Mouse (Mus musculus) heart, postnatal 4 days (tissue): ENCODE measurements around the gene Tbc1d24. TPM values are rescaled to one million over a fixed set of nuclear protein-coding genes. Genes with fewer than 3 reads are reported as not detected.

Experiments used
- DNase-seq: peaks from one replicate; pipeline ENCODE4 v3.0.0; 2021
- total RNA-seq, 2 experiments: library from RNA; stranded (reverse); gene quantifications; 2 replicates each; pipeline ENCODE4 v1.2.3; 2021

Gene Tbc1d24
- 10 to 100 TPM in 1 of 2 experiments, 1 to 10 TPM in 1; 9.6 to 10.9 TPM for total RNA-seq

DNA sequence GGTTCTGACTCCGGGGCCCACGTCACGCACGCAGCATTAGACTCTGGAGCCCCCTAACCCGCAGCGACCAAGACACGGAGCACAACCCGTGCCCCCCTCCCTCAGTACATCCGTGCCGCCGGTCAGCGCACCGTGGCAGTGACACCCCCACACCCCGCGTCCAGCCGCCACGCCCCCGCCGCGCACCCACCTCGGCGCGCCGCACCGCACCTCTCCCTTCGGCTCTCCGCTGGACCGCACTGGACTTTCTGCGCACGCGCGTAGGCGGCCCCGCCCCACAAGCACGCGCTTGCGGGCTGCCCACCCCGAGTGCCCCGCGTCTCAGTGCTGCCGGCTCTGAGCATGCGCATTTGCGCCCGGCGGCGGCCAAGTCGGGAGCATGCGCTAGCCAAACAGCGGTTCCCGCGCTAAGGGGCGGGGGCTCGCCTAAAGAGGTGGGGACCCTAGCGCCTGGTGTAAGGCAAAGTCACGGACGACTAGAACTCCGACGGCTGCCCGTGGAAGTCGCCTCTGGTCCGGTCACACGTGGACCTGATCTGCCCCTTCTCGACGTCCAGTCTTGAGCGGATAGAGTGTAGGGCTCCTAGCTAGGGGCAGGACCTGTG, at the start of gene Tbc1d24:
Gene Tbc1d24 (minus strand): TSS at position 279 of the 605 bp plus-strand sequence.
- peak; percentile 95 for DNase-seq

DNA sequence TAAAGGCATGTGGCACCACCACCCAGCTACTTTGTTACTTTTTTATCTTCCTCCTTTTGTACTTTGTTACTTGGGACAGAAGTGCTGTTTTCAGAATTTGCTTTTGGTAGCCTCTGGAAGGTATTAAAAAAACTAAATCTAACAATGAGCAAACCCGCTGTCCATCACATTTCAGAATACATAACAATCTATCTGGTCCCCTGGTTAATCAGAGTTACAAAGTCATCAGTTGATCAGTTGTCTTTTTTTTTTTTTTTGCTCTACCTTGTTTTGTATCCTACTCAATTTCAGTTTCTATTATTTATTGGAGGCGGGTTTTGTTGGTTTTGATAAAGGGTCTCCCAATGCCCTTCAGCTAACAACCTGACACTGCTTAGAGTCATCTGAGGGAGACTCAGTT, 47.0 kb upstream of the Tbc1d24 start:
- DNase-seq = no peak

DNA sequence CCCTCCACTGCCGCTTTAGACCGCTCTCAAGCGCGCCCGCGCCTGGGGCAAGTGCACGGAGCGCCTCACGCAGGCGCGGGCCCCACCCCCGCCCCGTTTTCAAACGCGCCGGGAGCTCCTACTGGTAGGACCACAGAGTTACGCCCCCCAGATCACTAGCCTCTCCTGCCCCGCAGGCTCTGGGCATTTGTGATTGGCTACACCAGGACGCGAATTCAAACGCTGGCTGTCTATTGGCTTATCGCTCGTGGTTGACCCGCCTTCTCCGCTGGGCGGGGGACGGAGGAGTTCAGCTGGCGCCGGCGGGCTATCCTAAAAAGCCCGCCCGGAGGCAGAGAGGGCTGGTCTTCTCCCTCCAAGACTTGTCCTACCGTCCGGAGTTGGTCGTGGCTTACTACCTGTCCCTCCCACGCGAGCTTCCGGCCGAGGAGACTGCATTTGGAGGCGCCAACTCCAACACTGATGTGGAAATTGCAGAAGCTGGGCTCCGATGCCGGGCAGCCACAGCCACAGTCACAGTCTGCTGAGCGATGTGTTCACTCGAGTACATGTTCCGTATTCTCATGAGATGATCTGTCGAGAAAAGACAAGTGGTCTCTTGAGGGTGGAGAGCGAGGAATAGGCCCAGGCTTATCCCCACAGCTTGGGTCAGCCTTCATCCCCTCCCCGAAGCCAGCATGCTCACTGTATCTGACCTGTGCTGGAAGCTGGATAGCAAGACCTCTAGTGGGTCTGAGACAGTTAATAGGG, 46.1 kb upstream of the Tbc1d24 start, which contains the start of gene Ccnf:
Gene Ccnf (minus strand): TSS at position 165 of the 750 bp plus-strand sequence.
- peak; percentile 97 for DNase-seq

DNA sequence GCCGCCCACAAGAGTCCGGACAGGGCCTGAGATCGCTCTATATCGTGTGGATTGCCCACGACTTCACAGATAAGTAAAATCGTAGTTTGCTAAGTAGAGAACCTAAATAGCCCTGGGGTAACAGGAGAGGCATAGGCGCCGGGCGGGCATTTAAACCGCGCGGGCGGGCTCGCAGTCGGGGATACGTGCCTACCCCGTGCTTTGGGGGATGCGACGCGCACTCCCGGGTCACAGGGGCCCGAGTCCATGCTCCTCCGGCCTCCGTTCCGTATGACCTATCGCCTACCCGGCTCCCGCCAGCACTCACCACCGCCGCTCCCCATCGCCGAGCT, 45.6 kb upstream of the Tbc1d24 start:
- DNase-seq = no peak

DNA sequence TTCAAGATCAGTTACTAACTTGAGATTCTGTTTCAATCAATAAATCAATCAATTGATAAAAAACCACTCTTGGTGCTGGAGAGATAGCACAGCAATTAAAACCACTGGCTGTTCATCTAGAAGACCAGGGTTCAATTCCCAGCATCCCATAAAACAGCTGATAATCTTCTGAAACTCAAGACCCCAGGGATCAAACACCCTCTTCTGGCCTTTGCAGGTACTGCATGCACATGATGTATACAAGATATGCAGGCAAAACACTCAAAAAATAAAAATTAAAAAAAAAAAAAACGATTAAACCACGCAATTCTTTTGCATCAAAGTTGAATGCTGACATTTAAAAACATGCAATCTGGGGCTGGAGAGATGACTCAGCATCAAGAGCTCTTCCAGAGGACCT, 43.3 kb upstream of the Tbc1d24 start:
- DNase-seq = no peak

DNA sequence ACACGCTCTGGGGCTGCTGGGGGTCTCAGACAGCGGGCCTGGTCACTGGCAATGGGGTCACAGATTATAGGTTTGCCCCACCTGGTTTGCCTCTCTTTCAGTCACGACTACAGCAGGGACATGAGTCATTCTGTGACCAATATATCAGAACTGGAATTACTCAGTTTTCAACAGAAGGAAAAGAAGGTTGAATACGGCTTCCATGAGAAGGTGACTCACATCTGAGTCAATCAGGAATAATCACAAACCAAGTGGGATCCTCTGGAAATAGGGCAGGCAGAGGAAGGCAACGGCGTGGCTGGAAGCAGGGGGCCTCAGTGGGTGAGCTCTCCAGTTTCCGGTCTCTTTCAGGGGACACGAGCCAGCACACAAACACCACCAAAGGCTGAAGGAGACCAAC, 38.7 kb upstream of the Tbc1d24 start:
- no peak for DNase-seq

DNA sequence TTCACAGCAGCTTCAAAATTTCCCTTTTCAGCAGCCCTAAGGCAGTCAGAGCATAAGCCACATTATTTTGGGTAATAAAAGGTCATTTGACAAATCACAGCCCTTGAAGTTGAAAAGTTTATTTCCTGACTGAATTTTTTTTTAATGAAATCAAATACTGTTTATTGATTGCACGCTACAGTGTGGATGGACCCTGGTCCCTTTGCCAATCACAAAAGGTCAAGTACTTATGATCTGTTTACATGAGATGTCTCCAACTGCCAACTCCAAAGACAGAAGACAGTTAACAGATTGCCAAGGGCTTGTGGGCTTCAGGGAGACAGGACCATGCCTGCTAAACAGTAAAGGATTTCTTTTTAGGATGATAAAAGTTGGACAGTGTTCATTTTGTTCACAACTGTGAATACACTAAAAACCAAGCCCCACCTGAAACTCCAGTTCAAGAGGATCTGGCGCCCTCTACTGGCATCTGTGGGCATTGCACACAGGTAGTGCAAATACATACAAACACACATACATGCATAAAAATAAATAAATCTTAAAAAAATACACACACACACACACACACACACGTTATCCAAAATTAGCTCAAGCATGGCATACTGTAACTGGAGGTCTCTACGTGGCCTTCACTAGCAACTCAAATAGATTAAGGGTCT, 38.1 kb upstream of the Tbc1d24 start:
- DNase-seq = peak; percentile 54

DNA sequence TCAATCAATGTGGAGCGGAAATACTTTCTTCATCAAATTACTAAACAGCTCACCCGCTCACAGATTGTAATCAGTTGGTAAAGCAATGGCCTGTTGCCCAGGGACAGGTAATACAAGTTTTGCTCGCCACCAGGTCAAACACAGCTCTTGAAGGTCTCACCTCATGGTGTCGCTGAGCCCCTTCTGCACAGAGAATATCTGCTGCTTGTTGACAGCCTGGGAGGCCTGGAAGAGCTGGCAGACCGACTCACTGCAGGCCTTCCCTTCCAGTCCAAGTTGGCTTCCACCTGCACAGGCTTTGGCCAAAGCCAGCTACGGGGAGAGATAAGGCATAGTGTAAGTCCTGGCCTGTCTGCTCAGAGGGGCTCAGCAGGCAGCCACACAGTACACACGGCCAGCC, 31.6 kb upstream of the Tbc1d24 start:
- peak; percentile 57 for DNase-seq

DNA sequence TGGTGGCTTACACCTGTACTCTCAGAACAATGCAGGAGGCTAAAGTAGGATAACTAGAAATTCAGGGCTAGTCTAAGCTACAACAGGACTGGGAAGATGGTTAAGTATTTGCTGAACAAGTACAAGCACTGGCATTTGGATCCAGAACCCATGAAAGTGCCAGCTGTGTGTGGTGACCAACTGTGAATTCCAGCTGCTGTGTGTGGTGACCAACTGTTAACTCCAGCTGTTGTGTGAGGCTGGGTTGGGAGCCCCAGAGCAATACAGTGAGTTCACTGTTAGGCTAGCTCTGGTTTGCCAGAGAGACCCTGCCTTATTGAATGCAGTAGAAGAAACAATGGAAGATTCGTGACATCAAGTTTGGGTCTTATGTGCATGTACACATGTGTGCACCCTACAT, 31.1 kb upstream of the Tbc1d24 start:
- DNase-seq = no peak

DNA sequence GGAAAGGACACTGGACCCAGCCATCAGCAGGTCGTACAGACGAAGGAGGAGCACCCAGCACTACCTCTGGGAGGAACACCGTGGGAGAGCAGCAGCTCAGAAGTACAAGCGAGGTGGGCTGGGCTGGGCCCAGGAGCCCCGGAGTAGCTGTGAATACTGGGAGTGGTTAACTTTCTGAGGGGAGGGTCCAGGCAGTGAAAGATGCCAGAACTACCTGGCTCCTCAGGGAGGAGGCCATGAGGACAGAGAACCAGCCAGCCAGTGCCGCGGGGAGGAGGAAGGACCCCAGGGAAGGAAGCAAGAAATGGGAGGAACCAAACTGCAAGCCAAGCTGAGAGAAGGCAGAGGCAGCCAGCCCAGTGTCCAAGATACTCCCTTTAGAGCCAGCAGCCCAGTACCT, 22.6 kb upstream of the Tbc1d24 start:
- no peak for DNase-seq

DNA sequence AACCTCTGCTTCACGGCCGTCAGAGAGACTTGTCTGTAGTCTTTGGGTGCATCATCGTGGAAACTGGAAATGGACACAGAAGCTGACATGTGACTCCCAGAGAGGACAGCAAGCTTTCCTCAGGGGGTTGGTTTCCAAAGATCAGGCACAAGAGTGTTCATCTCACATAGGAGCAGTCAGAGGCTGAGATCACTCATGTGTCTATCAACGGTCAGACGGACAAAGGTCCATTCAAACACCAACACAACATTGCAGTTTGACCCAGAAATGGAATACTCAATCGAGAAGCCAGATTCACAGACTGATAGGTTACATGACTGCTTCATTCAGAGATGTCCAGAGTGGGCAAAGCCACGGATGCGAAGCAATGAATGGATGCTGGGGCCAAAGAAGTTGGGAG, 21.4 kb upstream of the Tbc1d24 start:
- no peak for DNase-seq

DNA sequence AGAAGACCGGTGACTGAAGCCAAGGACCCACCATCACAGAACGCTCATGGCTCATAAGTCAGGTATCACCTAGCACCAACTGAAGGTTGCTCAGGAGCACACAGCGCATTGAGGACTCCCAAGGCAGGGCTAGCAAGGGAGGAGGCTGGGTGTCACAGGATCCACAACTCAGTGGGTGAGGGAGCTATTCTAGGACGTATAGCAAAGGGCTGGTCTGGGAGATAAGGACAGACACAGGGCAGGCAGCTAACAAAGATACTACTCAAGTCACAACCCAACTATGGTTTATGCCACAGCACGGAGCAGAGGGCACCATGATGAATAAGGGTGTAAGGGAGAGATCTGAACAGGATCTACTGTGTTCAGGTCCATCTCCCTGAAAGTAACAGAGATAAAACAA, 20.5 kb upstream of the Tbc1d24 start:
- DNase-seq = no peak

DNA sequence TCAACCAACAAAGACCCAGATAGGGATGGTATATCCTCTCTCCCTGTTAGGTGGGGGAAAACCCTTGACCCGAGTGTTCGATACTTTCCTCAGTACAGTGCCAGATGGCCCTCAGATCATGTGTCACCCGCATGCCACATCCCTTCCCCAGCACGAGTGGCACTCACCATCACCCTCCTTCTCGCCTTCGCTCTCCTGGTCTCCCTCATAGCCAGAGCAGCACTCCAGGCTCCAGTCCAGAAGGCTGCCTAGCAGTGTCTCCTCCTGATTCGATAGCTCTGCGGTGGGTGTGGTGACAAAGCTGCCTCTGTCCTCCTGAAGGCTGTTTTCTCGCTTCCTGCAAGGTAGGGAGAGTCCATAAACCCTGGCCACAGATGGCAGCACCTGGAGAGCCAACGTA, 19.4 kb upstream of the Tbc1d24 start:
- no peak for DNase-seq

DNA sequence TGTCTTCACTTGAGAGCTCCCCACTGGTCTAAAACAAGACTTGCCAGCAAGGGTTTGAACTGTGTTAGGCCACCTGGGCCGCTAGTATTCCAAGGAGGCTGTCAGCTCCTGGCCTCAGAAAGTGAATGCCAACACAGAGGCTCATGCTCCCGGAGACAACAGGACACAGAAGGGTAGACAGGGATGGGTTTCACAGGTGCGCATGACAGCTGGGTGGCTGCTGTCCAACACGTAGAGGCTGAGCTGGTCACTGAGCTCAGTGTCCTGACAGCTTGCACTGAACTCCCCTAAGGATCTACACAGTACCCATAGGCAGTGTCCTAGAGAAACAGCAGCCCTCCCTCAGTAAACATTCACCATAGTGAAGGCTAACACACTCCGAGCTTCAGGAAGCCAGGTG, 18.2 kb upstream of the Tbc1d24 start:
- DNase-seq = no peak

DNA sequence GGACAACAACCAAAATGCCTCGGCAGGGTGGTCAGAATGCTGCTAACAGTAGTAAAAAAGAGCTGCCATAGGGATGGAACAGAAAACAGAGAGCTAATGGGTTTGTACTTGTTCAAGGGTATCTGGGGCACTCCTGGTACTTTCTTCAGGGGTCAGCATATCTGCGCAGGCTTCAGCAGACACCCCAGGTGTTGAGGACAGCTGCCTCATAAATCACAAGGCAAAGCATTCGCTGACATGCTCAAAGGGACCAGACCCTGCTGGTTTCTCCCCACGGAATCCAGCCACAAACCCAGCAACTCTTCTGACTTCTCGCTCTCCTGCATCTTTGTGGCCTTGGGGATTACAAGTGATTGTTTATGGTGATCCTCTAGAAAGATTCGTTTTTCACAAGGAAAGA, 17.3 kb upstream of the Tbc1d24 start:
- DNase-seq = no peak

DNA sequence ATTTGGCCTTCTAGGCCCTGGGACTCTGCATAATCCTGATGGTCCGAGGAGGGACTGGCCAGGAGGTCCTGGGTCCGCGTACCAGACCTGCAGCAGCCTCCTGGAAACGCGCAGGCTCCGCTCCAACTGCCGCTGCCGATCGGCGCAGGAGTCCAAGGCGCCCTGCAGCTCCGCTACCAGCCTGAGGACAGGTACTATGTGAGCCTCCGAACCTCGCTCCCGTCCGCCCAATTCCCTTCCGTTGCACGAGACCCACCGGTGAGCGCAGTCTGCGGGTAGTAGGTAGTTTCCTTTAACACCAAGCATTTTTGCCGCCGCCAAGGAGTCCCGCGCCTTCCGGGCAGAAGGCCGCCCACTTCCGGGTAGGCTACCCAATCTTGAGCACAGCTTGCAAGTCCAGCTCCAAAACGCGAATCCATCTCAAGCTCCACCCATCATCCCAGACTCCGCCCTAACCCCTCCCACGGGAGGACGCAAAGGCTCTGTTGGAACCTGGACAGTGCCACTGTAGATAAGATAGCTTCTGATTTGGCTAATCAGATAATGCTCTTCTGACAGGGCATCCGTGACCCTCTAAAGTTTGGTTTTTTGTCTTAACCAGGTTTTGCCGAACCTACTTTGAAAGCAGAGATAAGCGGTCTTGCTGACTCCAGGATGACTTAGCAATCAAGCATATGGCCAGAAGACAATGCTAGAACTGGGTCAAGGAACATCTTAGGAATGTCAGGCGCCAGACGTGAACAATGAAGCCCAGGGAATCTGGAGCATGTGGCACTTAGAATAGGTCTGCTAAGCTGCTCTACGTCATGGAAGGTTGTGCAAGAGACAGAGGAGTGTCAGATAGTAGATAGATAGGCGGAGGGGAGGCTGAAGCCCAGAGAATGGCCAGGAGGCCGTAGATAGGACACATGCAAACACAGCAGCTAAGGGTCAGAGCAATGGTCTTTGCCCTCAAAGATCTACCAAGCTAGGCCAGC, 15.4 kb upstream of the Tbc1d24 start, which contains the start of gene Tedc2:
Gene Tedc2 (minus strand): TSS at position 417 of the 977 bp plus-strand sequence.
- DNase-seq = peak; percentile 92

DNA sequence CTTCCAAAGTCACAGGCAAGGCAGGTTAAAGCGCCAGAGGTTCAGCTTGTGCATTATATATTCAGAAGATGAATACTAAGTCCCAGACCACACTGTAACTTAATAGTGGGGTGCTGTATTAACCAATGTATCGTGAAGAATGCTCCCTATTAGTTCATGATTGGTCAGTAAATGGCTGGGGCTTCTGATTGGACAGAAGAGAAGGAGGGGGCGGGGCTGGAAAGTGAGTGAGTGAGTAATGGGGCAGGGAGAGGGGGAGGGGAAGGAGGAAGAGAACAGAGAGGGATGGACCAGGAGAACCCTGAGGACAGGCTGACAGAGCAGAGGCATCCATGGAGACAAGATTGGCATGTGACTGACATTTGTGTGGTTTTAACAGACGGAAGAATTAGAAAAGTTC, 11.5 kb upstream of the Tbc1d24 start:
- DNase-seq = no peak

DNA sequence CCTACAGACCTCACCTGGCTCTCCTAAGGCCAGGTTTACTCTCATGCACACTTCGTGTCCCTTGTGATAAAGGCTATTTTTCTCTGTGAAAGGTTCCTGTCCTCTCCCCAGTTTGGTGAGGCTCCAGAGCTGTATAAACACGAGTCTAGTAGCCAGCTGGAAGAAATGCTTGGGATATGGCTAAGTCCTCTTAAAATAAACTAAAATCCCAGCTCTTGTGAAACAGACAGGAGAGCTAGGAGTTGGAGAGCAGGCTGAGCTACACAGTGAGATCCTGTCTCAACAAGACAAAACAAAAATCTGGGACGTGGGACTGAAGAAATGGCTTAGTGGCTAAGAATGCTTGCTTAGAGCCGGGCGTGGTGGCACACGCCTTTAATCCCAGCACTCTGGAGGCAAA, 7.8 kb upstream of the Tbc1d24 start:
- DNase-seq = no peak

DNA sequence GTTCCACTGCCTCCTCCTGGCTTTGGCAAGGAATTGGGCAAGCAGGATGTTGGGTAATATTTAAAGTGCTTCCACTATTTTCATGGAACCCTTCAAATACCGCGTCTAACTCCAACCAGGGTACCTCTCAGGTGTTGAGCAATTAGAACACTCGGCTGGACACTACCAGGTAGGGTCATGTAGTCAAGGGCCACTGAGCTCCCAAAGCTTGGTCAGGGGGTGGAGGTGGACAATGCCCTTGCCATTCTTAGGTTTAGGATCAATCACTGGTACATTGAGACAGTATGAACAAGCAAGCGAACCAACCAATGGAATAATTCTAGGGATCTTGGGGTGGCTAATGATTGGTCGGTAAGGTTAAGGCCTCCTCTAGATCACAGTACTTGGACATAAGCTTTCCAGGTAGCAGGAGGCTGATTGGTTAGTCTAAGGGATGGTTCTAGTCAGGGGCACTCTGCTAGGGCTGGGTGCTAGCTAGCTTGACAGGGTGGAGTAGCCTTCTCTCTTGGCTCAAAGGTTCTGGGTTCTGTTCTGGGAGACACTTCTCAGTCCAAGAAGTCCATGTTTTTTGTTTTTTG, 7.2 kb upstream of the Tbc1d24 start:
- DNase-seq = no peak

DNA sequence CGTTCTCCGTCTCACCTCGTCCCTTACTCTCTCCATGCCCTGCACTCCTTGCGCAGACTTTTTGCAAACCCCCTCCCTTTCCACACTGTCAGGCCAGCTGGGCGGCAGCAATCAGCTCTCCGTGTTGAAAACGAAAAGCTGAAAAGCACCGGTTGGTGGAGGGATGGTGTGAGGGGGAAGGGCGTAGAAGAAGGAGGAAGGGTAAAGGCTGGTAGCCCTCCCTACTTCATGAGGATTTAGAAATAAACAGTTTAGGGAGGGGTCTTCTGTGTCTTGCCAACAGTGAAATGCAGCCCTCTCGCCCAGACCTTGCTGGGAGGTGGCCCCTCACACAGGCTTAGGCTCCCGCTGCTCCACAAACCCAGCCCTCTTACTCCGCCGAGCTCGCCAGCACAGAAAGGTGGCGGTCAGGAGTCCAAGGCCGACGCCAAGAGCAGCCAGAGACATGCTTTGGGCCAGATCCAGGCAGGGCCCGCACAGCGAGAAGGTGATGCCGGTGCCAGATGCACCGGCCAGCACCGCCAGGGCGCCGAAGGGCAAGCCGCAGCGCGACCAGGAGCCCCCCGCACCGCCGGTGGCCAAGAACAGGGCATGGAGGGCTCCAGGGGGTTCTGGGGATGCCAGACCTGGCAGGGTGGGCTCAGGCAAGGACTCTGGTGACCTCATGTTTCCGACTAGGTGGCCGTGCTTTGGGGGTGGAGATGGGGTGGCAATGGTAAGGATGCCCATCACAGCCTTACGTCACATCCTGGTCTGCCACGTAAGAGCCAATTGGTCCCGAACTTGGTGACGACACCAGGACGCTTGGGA, 6.5 kb upstream of the Tbc1d24 start:
- peak; percentile 46 for DNase-seq

DNA sequence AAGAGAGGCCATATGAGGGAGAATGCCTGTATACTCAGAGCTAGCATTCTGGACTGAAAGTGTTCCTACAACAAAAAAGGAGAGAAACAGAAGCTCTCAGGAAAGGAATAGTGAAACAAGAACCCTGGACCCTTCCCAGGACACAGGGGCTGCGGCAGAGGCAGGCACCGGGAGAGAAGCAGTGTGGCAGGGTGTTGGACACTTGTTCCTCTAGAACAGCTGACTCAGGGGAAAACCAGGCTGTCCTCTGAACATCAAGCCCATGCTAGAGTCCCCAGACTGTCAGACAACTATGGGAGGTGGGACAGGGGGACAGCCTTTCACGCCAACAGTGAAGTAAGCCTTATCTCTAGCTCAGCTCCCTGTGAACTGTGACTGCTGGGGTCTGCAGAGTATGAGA, 5.2 kb upstream of the Tbc1d24 start:
- DNase-seq = no peak

DNA sequence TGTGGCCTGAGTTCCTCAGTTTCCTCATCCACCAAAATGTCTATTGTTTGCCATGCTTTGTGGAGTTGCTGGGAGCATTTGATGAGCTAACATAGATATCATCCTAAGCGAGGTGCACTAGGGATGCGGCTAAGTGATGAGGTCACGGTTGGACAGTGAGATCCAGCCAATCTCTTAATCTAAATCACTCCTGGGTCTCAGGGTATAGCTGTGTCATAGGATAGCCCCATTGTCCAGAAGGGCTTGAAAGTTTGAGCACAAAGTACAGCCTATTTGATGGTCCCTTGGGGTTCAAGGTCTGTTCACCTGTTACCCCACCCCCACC, 4.5 kb upstream of the Tbc1d24 start:
- no peak for DNase-seq
